ENCODE assay signal across 12 mouse cellular contexts in genomic region chr2:163735980-163736379, GRCm38 (mm10). TPM values are rescaled to one million over a fixed set of nuclear protein-coding genes. Genes with fewer than 3 reads are reported as not detected.
DNase-seq lines count a peak whose midpoint lies in the region; ATAC-seq and TF ChIP-seq lines count a peak whose summit lies in the region.
"Had no signal": no experiment of that assay in that cellular context is flagged by ENCODE, and none has a peak within 500 bp of the region (broad histone marks: within the 10 kb centered on the region; RNA-seq: fewer than 3 reads in every experiment).

No protein-coding gene starts in this region.

- peak; percentile 63 for DNase-seq in adrenal gland, adult 2 months
- no peak for DNase-seq in adrenal gland, adult 8-10 months
- peak; percentile 82 for DNase-seq in MEL-GATA-1-ER (ENCODE audit: extremely low read depth, low read depth)
- peak; percentile 89 for DNase-seq in heart, postnatal 0 days (ENCODE audit: low spot score)
- DNase-seq in liver, embryonic 11.5 days (ENCODE audit: low spot score), result no peak
- no peak for DNase-seq in embryo, embryonic 10 days (ENCODE audit: low spot score)
- DNase-seq in urinary bladder, postnatal 25 days (ENCODE audit: low spot score), result no peak
- DNase-seq: adrenal gland, postnatal 25 days; liver, embryonic 13.5 days had no signal

- TF ChIP-seq EP300 in heart, postnatal 0 days (IDR thresholded peaks at IDR 0.05; ENCODE audit: low read depth), result peak; percentile 51

- H3K4me1 ChIP-seq in heart, postnatal 0 days (ENCODE audit: control insufficient read depth, insufficient read depth), result peaks cover 16% of the 10 kb centered on the region
- H3K4me1 ChIP-seq in liver, embryonic 11.5 days (replicated peaks; ENCODE audit: control insufficient read depth, insufficient read depth, low read length), result peaks cover 2% of the 10 kb centered on the region; the same call in 1 of the 2 replicates
- peaks cover 2% of the 10 kb centered on the region; the same call in 1 of the 2 replicates for H3K4me1 ChIP-seq in hindbrain, embryonic 13.5 days (replicated peaks)
- H3K4me1 ChIP-seq: hindbrain, embryonic 15.5 days had no signal

- no peak overlapping the region for H3K4me3 ChIP-seq in heart, postnatal 0 days (ENCODE audit: low read depth, low read length)
- H3K4me3 ChIP-seq in liver, embryonic 11.5 days (ENCODE audit: low read depth, low read length), result no peak overlapping the region
- H3K4me3 ChIP-seq in hindbrain, embryonic 13.5 days, result no peak overlapping the region
- H3K4me3 ChIP-seq: embryonic facial prominence, embryonic 15.5 days; hindbrain, embryonic 15.5 days; liver, embryonic 13.5 days had no signal

- H3K9me3 ChIP-seq in heart, postnatal 0 days (replicated peaks; ENCODE audit: control insufficient read depth, low read length), result no peaks in the 10 kb centered on the region
- no peaks in the 10 kb centered on the region for H3K9me3 ChIP-seq in liver, embryonic 11.5 days (ENCODE audit: control insufficient read depth, low read length)
- no peaks in the 10 kb centered on the region for H3K9me3 ChIP-seq in hindbrain, embryonic 13.5 days
- H3K9me3 ChIP-seq: embryonic facial prominence, embryonic 15.5 days; hindbrain, embryonic 15.5 days; liver, embryonic 13.5 days had no signal

- no peak for TF ChIP-seq CTCF in heart, postnatal 0 days (IDR thresholded peaks at IDR 0.05; ENCODE audit: low read depth)

- H3K36me3 ChIP-seq in heart, postnatal 0 days (replicated peaks; ENCODE audit: control insufficient read depth, insufficient read depth, low read length), result peaks cover 7% of the 10 kb centered on the region; the same call in 1 of the 2 replicates
- no peaks in the 10 kb centered on the region for H3K36me3 ChIP-seq in liver, embryonic 11.5 days (ENCODE audit: control insufficient read depth, insufficient read depth, low read length)
- H3K36me3 ChIP-seq in hindbrain, embryonic 13.5 days, result peaks cover 18% of the 10 kb centered on the region

- no peak overlapping the region for H3K4me2 ChIP-seq in heart, postnatal 0 days (ENCODE audit: low read depth, low read length)
- no peak overlapping the region for H3K4me2 ChIP-seq in liver, embryonic 11.5 days
- no peak overlapping the region for H3K4me2 ChIP-seq in hindbrain, embryonic 13.5 days
- H3K4me2 ChIP-seq: embryonic facial prominence, embryonic 15.5 days; hindbrain, embryonic 15.5 days; liver, embryonic 13.5 days had no signal

- H3K27ac ChIP-seq in heart, postnatal 0 days (ENCODE audit: low read depth), result no peak overlapping the region
- H3K27ac ChIP-seq in liver, embryonic 11.5 days (ENCODE audit: low read depth, low read length), result no peak overlapping the region
- no peak overlapping the region for H3K27ac ChIP-seq in hindbrain, embryonic 13.5 days
- H3K27ac ChIP-seq: embryonic facial prominence, embryonic 15.5 days; hindbrain, embryonic 15.5 days; liver, embryonic 13.5 days had no signal

- no peak overlapping the region for H3K9ac ChIP-seq in heart, postnatal 0 days (replicated peaks; ENCODE audit: low read depth, low read length)
- H3K9ac ChIP-seq in liver, embryonic 11.5 days (ENCODE audit: low read depth, low read length), result no peak overlapping the region
- H3K9ac ChIP-seq in hindbrain, embryonic 13.5 days, result no peak overlapping the region
- H3K9ac ChIP-seq: embryonic facial prominence, embryonic 15.5 days; hindbrain, embryonic 15.5 days; liver, embryonic 13.5 days had no signal

- peak; percentile 86 for ATAC-seq in heart, postnatal 0 days (ENCODE audit: insufficient read depth, low read depth)
- ATAC-seq in liver, embryonic 11.5 days (replicated peaks; ENCODE audit: low FRiP score), result 0 out of 2 replicates have a peak, but pooled peaks have one; percentile 6
- no peak for ATAC-seq in hindbrain, embryonic 13.5 days (ENCODE audit: low FRiP score)

- no peaks in the 10 kb centered on the region for H3K27me3 ChIP-seq in heart, postnatal 0 days (ENCODE audit: control insufficient read depth, insufficient read depth, low read length)
- no peaks in the 10 kb centered on the region for H3K27me3 ChIP-seq in liver, embryonic 11.5 days (replicated peaks; ENCODE audit: control insufficient read depth, insufficient read depth, low read length)
- H3K27me3 ChIP-seq in hindbrain, embryonic 13.5 days, result no peaks in the 10 kb centered on the region
- H3K27me3 ChIP-seq: embryonic facial prominence, embryonic 15.5 days; hindbrain, embryonic 15.5 days; liver, embryonic 13.5 days had no signal

- 27% methylated on average over 6 of the region's 6 CpGs for WGBS in heart, postnatal 0 days
- 73% methylated on average over 6 of the region's 6 CpGs for WGBS in liver, embryonic 11.5 days
- WGBS in hindbrain, embryonic 13.5 days, result 73% methylated on average over 6 of the region's 6 CpGs

RNA-seq across cellular contexts. Expression of gene Ada, which starts 14.1 kb away (rescaled TPM):
- total RNA-seq in adrenal gland, adult 2 months (2021), result 1 to 10 TPM; 4.1 to 5.5 TPM
- polyA plus RNA-seq in adrenal gland, adult 2 months (2012; rRNA removed), result 0.65 and 0.69 TPM in 2 replicates
- 1 to 10 TPM; 3.3 to 6.1 (median 5.3) TPM for total RNA-seq in adrenal gland, adult 8-10 months (2022)
- total RNA-seq in heart, postnatal 0 days (2014; rRNA removed; ENCODE audit: low replicate concordance), result 2.4 and 4.1 TPM in 2 replicates
- 1.9 and 2.2 TPM in 2 replicates for polyA plus RNA-seq in heart, postnatal 0 days (2015; fragmentation: Nextera tagmentation; extraction: Ambion mirVana)
- polyA plus RNA-seq in liver, embryonic 11.5 days (2014; fragmentation: Nextera tagmentation; extraction: Ambion mirVana), result 10.2 and 11.3 TPM in 2 replicates
- 2.8 and 3.2 TPM in 2 replicates for polyA plus RNA-seq in hindbrain, embryonic 13.5 days (2015; fragmentation: Nextera tagmentation; extraction: Ambion mirVana)

Comparison
In these comparisons a context has a peak if more than half of its experiments do, and no peak if none do; other contexts are left out.
1. DNase-seq: peak in adrenal gland, adult 2 months (single experiment), MEL-GATA-1-ER (single experiment) and heart, postnatal 0 days (single experiment); none in adrenal gland, adult 8-10 months (single experiment), liver, embryonic 11.5 days (single experiment), embryo, embryonic 10 days (single experiment) and urinary bladder, postnatal 25 days (single experiment).